Mouse (Mus musculus): ENCODE data around the gene Atraid. TPM values are rescaled to one million over a fixed set of nuclear protein-coding genes. Genes with fewer than 3 reads are reported as not detected.

Atraid gene
- polyA plus RNA-seq, 1 experiment, result 110 TPM

- H3K4me1 ChIP-seq (ENCODE audit: control insufficient read depth, insufficient read depth, low read length), result no peaks in the 10 kb centered on the region
- peak overlapping the region; percentile 9; the same call in 1 of the 2 replicates for H3K4me3 ChIP-seq (ENCODE audit: insufficient read depth, low read length)
- no peak for TF ChIP-seq CTCF (IDR thresholded peaks at IDR 0.05; ENCODE audit: borderline replicate concordance, insufficient read depth, low read length)
- no peak for TF ChIP-seq POLR2A (IDR thresholded peaks at IDR 0.05; ENCODE audit: low read depth, low read length)
- no peak overlapping the region for H3K27ac ChIP-seq (ENCODE audit: insufficient read depth, low read length)
Measured at GRCm38 (mm10) chr5:31093151-31094041, 45.3 kb downstream of the Atraid start.

GRCm38 (mm10) chr5:31094100-31094798 lies 46.1 kb downstream of the Atraid start:
- no peak for TF ChIP-seq POLR2A (IDR thresholded peaks at IDR 0.05; ENCODE audit: low read depth, low read length)
- no peak for TF ChIP-seq CTCF (IDR thresholded peaks at IDR 0.05; ENCODE audit: borderline replicate concordance, insufficient read depth, low read length)
- no peak overlapping the region for H3K27ac ChIP-seq (ENCODE audit: insufficient read depth, low read length)
- no peak overlapping the region for H3K4me3 ChIP-seq (ENCODE audit: insufficient read depth, low read length)
- no peaks in the 10 kb centered on the region for H3K4me1 ChIP-seq (ENCODE audit: control insufficient read depth, insufficient read depth, low read length)

GRCm38 (mm10) chr5:31094799-31095691 lies 46.9 kb downstream of the Atraid start:
- TF ChIP-seq POLR2A (IDR thresholded peaks at IDR 0.05; ENCODE audit: low read depth, low read length) (no peak), CTCF (IDR thresholded peaks at IDR 0.05; ENCODE audit: borderline replicate concordance, insufficient read depth, low read length) (no peak)
- no peaks in the 10 kb centered on the region for H3K4me1 ChIP-seq (ENCODE audit: control insufficient read depth, insufficient read depth, low read length)
- no peak overlapping the region for H3K27ac ChIP-seq (ENCODE audit: insufficient read depth, low read length)
- H3K4me3 ChIP-seq (ENCODE audit: insufficient read depth, low read length), result 0 out of 2 replicates have a peak overlapping the region, but pooled peaks have one; percentile 8

- TF ChIP-seq POLR2A (IDR thresholded peaks at IDR 0.05; ENCODE audit: low read depth, low read length) (no peak), CTCF (IDR thresholded peaks at IDR 0.05; ENCODE audit: borderline replicate concordance, insufficient read depth, low read length) (no peak)
- Histone ChIP-seq H3K27ac (ENCODE audit: insufficient read depth, low read length) (no peak overlapping the region), H3K4me1 (ENCODE audit: control insufficient read depth, insufficient read depth, low read length) (no peaks in the 10 kb centered on the region), H3K4me3 (ENCODE audit: insufficient read depth, low read length) (no peak overlapping the region)
Measured at GRCm38 (mm10) chr5:31095711-31096480, 47.8 kb downstream of the Atraid start.

Other genes with a start within 250 kb of the Atraid start
- 24.3 and 26.8 TPM in 2 replicates for gene Mapre3, start 233.7 kb upstream of the Atraid start, polyA plus RNA-seq (2011; ENCODE audit: insufficient read length, low read depth, missing spikeins)
- gene Tmem214, start 180.3 kb upstream of the Atraid start, polyA plus RNA-seq (2011; ENCODE audit: insufficient read length, low read depth, missing spikeins), result 102 and 122 TPM in 2 replicates
- gene Agbl5, start 159.6 kb upstream of the Atraid start, polyA plus RNA-seq (2011; ENCODE audit: insufficient read length, low read depth, missing spikeins), result 7.2 and 17.0 TPM in 2 replicates
- 335 and 354 TPM in 2 replicates for gene Ost4, start 140.5 kb upstream of the Atraid start, polyA plus RNA-seq (2011; ENCODE audit: insufficient read length, low read depth, missing spikeins)
- 85.9 and 98.0 TPM in 2 replicates for gene Emilin1, start 134.9 kb upstream of the Atraid start, polyA plus RNA-seq (2011; ENCODE audit: insufficient read length, low read depth, missing spikeins)
- gene Khk, start 126.9 kb upstream of the Atraid start, polyA plus RNA-seq (2011; ENCODE audit: insufficient read length, low read depth, missing spikeins), result 11.4 and 12.4 TPM in 2 replicates
- gene Cgref1, start 102.7 kb upstream of the Atraid start, polyA plus RNA-seq (2011; ENCODE audit: insufficient read length, low read depth, missing spikeins), result 14.4 and 16.9 TPM in 2 replicates
- 91.6 and 95.3 TPM in 2 replicates for gene Preb, start 88.0 kb upstream of the Atraid start, polyA plus RNA-seq (2011; ENCODE audit: insufficient read length, low read depth, missing spikeins)
- gene Tcf23, start 79.7 kb upstream of the Atraid start, polyA plus RNA-seq (2011; ENCODE audit: insufficient read length, low read depth, missing spikeins), result not detected in 2 replicates
- gene Slc5a6, start 612 bp downstream of the Atraid start, polyA plus RNA-seq (2011; ENCODE audit: insufficient read length, low read depth, missing spikeins), result 3.3 and 6.2 TPM in 2 replicates
- gene Cad, start 6.5 kb downstream of the Atraid start, polyA plus RNA-seq (2011; ENCODE audit: insufficient read length, low read depth, missing spikeins), result 32.6 and 39.5 TPM in 2 replicates
- gene Dnajc5g, start 58.0 kb downstream of the Atraid start, polyA plus RNA-seq (2011; ENCODE audit: insufficient read length, low read depth, missing spikeins), result not detected in 2 replicates
- gene Slc30a3, start 59.9 kb downstream of the Atraid start, polyA plus RNA-seq (2011; ENCODE audit: insufficient read length, low read depth, missing spikeins), result not detected in 2 replicates
- not detected in 2 replicates for gene Trim54, start 68.4 kb downstream of the Atraid start, polyA plus RNA-seq (2011; ENCODE audit: insufficient read length, low read depth, missing spikeins)
- gene Ucn, start 90.5 kb downstream of the Atraid start, polyA plus RNA-seq (2011; ENCODE audit: insufficient read length, low read depth, missing spikeins), result not detected in 2 replicates
- 54.0 and 57.7 TPM in 2 replicates for gene Mpv17, start 105.9 kb downstream of the Atraid start, polyA plus RNA-seq (2011; ENCODE audit: insufficient read length, low read depth, missing spikeins)
- 2.7 and 3.8 TPM in 2 replicates for gene Gm29609, start 131.6 kb downstream of the Atraid start, polyA plus RNA-seq (2011; ENCODE audit: insufficient read length, low read depth, missing spikeins)
- gene Gtf3c2, start 131.8 kb downstream of the Atraid start, polyA plus RNA-seq (2011; ENCODE audit: insufficient read length, low read depth, missing spikeins), result 51.0 and 69.2 TPM in 2 replicates
- 91.9 and 113 TPM in 2 replicates for gene Snx17, start 144.9 kb downstream of the Atraid start, polyA plus RNA-seq (2011; ENCODE audit: insufficient read length, low read depth, missing spikeins)
- gene Eif2b4, start 145.1 kb downstream of the Atraid start, polyA plus RNA-seq (2011; ENCODE audit: insufficient read length, low read depth, missing spikeins), result 19.8 and 21.6 TPM in 2 replicates
- gene Zfp513, start 154.0 kb downstream of the Atraid start, polyA plus RNA-seq (2011; ENCODE audit: insufficient read length, low read depth, missing spikeins), result 18.6 and 20.3 TPM in 2 replicates
- 131 and 132 TPM in 2 replicates for gene Ppm1g, start 172.4 kb downstream of the Atraid start, polyA plus RNA-seq (2011; ENCODE audit: insufficient read length, low read depth, missing spikeins)
- 93.5 and 115 TPM in 2 replicates for gene Nrbp1, start 192.6 kb downstream of the Atraid start, polyA plus RNA-seq (2011; ENCODE audit: insufficient read length, low read depth, missing spikeins)
- not detected in 2 replicates for gene Gm9970, start 192.9 kb downstream of the Atraid start, polyA plus RNA-seq (2011; ENCODE audit: insufficient read length, low read depth, missing spikeins)
- gene Krtcap3, start 203.4 kb downstream of the Atraid start, polyA plus RNA-seq (2011; ENCODE audit: insufficient read length, low read depth, missing spikeins), result 0.81 and 1.4 TPM in 2 replicates
- 37.4 and 37.6 TPM in 2 replicates for gene Ift172, start 242.8 kb downstream of the Atraid start, polyA plus RNA-seq (2011; ENCODE audit: insufficient read length, low read depth, missing spikeins)
- 25.2 and 34.0 TPM in 2 replicates for gene Fndc4, start 247.8 kb downstream of the Atraid start, polyA plus RNA-seq (2011; ENCODE audit: insufficient read length, low read depth, missing spikeins)
- not detected in 2 replicates for gene Gckr, start 249.1 kb downstream of the Atraid start, polyA plus RNA-seq (2011; ENCODE audit: insufficient read length, low read depth, missing spikeins)

Data from embryonic fibroblast, embryonic 13.5 days (primary cell).